Mouse (Mus musculus) ES-CJ7 (cell line): ENCODE results near the gene Gm45062.

Experiments
- DNase-seq: peaks from one replicate; pipeline ENCODE4 v3.0.0; 2011; ENCODE audit warnings: low read depth, low spot score

Gm45062 gene

GRCm38 (mm10) chr6:8416802-8417569 lies 157.7 kb downstream of the Gm45062 start:
- no peak for DNase-seq

- DNase-seq: no peak
Measured at GRCm38 (mm10) chr6:8419485-8420186, 160.4 kb downstream of the Gm45062 start.

GRCm38 (mm10) chr6:8420187-8420503 lies 160.9 kb downstream of the Gm45062 start:
- no peak for DNase-seq

GRCm38 (mm10) chr6:8421421-8421820 lies 162.2 kb downstream of the Gm45062 start:
- no peak for DNase-seq

- no peak for DNase-seq
Measured at GRCm38 (mm10) chr6:8421959-8422581, 162.8 kb downstream of the Gm45062 start.

- DNase-seq: no peak
Measured at GRCm38 (mm10) chr6:8423142-8423541, 163.9 kb downstream of the Gm45062 start.

GRCm38 (mm10) chr6:8427692-8428091 lies 168.4 kb downstream of the Gm45062 start:
- DNase-seq: no peak

- DNase-seq: no peak
Measured at GRCm38 (mm10) chr6:8430610-8431234, 171.5 kb downstream of the Gm45062 start.

GRCm38 (mm10) chr6:8433179-8433578 lies 173.9 kb downstream of the Gm45062 start:
- no peak for DNase-seq

- no peak for DNase-seq
Measured at GRCm38 (mm10) chr6:8437937-8438336, 178.7 kb downstream of the Gm45062 start.

GRCm38 (mm10) chr6:8441814-8442213 lies 182.6 kb downstream of the Gm45062 start:
- DNase-seq: no peak

GRCm38 (mm10) chr6:8446786-8447185 lies 187.5 kb downstream of the Gm45062 start:
- DNase-seq: no peak

GRCm38 (mm10) chr6:8455599-8455998 lies 196.3 kb downstream of the Gm45062 start:
- DNase-seq: no peak

- DNase-seq: no peak
Measured at GRCm38 (mm10) chr6:8458596-8458995, 199.3 kb downstream of the Gm45062 start.

GRCm38 (mm10) chr6:8462447-8462846 lies 203.2 kb downstream of the Gm45062 start:
- no peak for DNase-seq

GRCm38 (mm10) chr6:8465388-8465787 lies 206.1 kb downstream of the Gm45062 start:
- DNase-seq: no peak

GRCm38 (mm10) chr6:8465985-8466384 lies 206.7 kb downstream of the Gm45062 start:
- no peak for DNase-seq

GRCm38 (mm10) chr6:8467667-8468337 lies 208.6 kb downstream of the Gm45062 start:
- DNase-seq: no peak

GRCm38 (mm10) chr6:8469918-8470317 lies 210.7 kb downstream of the Gm45062 start:
- DNase-seq: no peak

- no peak for DNase-seq
Measured at GRCm38 (mm10) chr6:8472125-8472524, 212.9 kb downstream of the Gm45062 start.

GRCm38 (mm10) chr6:8472915-8473314 lies 213.7 kb downstream of the Gm45062 start:
- DNase-seq: no peak

GRCm38 (mm10) chr6:8473498-8473897 lies 214.2 kb downstream of the Gm45062 start:
- no peak for DNase-seq
